In genomic region chr9:72693861-72694260, GRCm38 (mm10) we compare ENCODE assay signal across 14 mouse cellular contexts. TPM values are rescaled to one million over a fixed set of nuclear protein-coding genes. Genes with fewer than 3 reads are reported as not detected.
DNase-seq lines count a peak whose midpoint lies in the region; ATAC-seq and TF ChIP-seq lines count a peak whose summit lies in the region.
"Had no signal": no experiment of that assay in that cellular context is flagged by ENCODE, and none has a peak within 500 bp of the region (broad histone marks: within the 10 kb centered on the region; RNA-seq: fewer than 3 reads in every experiment).

No protein-coding gene starts in this region.

- no peak for TF ChIP-seq EP300 in liver, postnatal 0 days (IDR thresholded peaks at IDR 0.05; ENCODE audit: low read depth)

- ATAC-seq in heart, embryonic 15.5 days (replicated peaks; ENCODE audit: insufficient number of reproducible peaks, insufficient read depth, low FRiP score, low read depth), result no peak
- ATAC-seq in heart, embryonic 12.5 days (ENCODE audit: insufficient number of reproducible peaks, low FRiP score), result no peak
- ATAC-seq in liver, postnatal 0 days, result no peak
- ATAC-seq in liver, embryonic 11.5 days (replicated peaks; ENCODE audit: low FRiP score), result no peak
- no peak for ATAC-seq in forebrain, embryonic 15.5 days (replicated peaks)
- no peak for ATAC-seq in neural tube, embryonic 13.5 days (ENCODE audit: low read depth)
- ATAC-seq: Patski had no signal

- DNase-seq in liver, postnatal 0 days, result peak; percentile 10
- DNase-seq in liver, embryonic 11.5 days (ENCODE audit: low spot score), result no peak
- DNase-seq in thymus, adult 2 months, result no peak
- DNase-seq: adrenal gland, adult 8-10 months; cerebellum, adult 11-12 months; kidney, adult 11 months; lung, postnatal 36 days had no signal

- TF ChIP-seq POLR2A in thymus, adult 2 months (IDR thresholded peaks at IDR 0.05; ENCODE audit: control insufficient read depth, extremely low read depth, insufficient read depth, low read length, poor library complexity), result no peak

- H3K9me3 ChIP-seq in heart, embryonic 15.5 days (replicated peaks), result no peaks in the 10 kb centered on the region
- no peaks in the 10 kb centered on the region for H3K9me3 ChIP-seq in heart, embryonic 12.5 days (replicated peaks)
- H3K9me3 ChIP-seq in liver, postnatal 0 days (ENCODE audit: low read length), result no peaks in the 10 kb centered on the region
- H3K9me3 ChIP-seq in liver, embryonic 11.5 days (ENCODE audit: control insufficient read depth, low read length), result no peaks in the 10 kb centered on the region
- no peaks in the 10 kb centered on the region for H3K9me3 ChIP-seq in forebrain, embryonic 15.5 days
- H3K9me3 ChIP-seq in neural tube, embryonic 13.5 days, result no peaks in the 10 kb centered on the region

- H3K4me3 ChIP-seq in heart, embryonic 15.5 days, result no peak overlapping the region
- H3K4me3 ChIP-seq in heart, embryonic 12.5 days, result no peak overlapping the region
- no peak overlapping the region for H3K4me3 ChIP-seq in liver, postnatal 0 days (ENCODE audit: low read depth, low read length)
- no peak overlapping the region for H3K4me3 ChIP-seq in liver, embryonic 11.5 days (ENCODE audit: low read depth, low read length)
- H3K4me3 ChIP-seq in forebrain, embryonic 15.5 days, result no peak overlapping the region
- H3K4me3 ChIP-seq in neural tube, embryonic 13.5 days, result no peak overlapping the region
- H3K4me3 ChIP-seq in thymus, adult 2 months (ENCODE audit: control insufficient read depth, insufficient read depth, low read length), result no peak overlapping the region

- no peaks in the 10 kb centered on the region for H3K27me3 ChIP-seq in heart, embryonic 15.5 days
- H3K27me3 ChIP-seq in heart, embryonic 12.5 days (replicated peaks), result no peaks in the 10 kb centered on the region
- no peaks in the 10 kb centered on the region for H3K27me3 ChIP-seq in liver, postnatal 0 days (ENCODE audit: insufficient read depth, low read length)
- H3K27me3 ChIP-seq in liver, embryonic 11.5 days (replicated peaks; ENCODE audit: control insufficient read depth, insufficient read depth, low read length), result no peaks in the 10 kb centered on the region
- no peaks in the 10 kb centered on the region for H3K27me3 ChIP-seq in forebrain, embryonic 15.5 days
- H3K27me3 ChIP-seq in neural tube, embryonic 13.5 days, result no peaks in the 10 kb centered on the region
- no peaks in the 10 kb centered on the region for H3K27me3 ChIP-seq in thymus, adult 2 months (ENCODE audit: control insufficient read depth, insufficient read depth, low read length)
- H3K27me3 ChIP-seq: CH12.LX, Patski had no signal

- H3K9ac ChIP-seq in heart, embryonic 15.5 days, result no peak overlapping the region
- H3K9ac ChIP-seq in heart, embryonic 12.5 days, result no peak overlapping the region
- H3K9ac ChIP-seq in liver, postnatal 0 days (replicated peaks), result no peak overlapping the region
- no peak overlapping the region for H3K9ac ChIP-seq in liver, embryonic 11.5 days (ENCODE audit: low read depth, low read length)
- no peak overlapping the region for H3K9ac ChIP-seq in forebrain, embryonic 15.5 days (replicated peaks)
- 0 out of 2 replicates have a peak overlapping the region, but pooled peaks have one; percentile 26 for H3K9ac ChIP-seq in neural tube, embryonic 13.5 days
- H3K9ac ChIP-seq: liver, embryonic 14.5 days had no signal

- 67% methylated on average over 14 of the region's 14 CpGs for WGBS in heart, embryonic 15.5 days
- 79% methylated on average over 14 of the region's 14 CpGs for WGBS in heart, embryonic 12.5 days
- WGBS in liver, postnatal 0 days (ENCODE audit: insufficient replicate concordance), result 89% methylated on average over 14 of the region's 14 CpGs
- 91% methylated on average over 14 of the region's 14 CpGs for WGBS in liver, embryonic 11.5 days
- 92% methylated on average over 14 of the region's 14 CpGs for WGBS in forebrain, embryonic 15.5 days
- WGBS in neural tube, embryonic 13.5 days, result 88% methylated on average over 14 of the region's 14 CpGs
- WGBS in thymus, adult 2 months, result 97% methylated on average over 14 of the region's 14 CpGs

- peaks cover 62% of the 10 kb centered on the region for H3K36me3 ChIP-seq in heart, embryonic 15.5 days
- H3K36me3 ChIP-seq in heart, embryonic 12.5 days, result peaks cover 75% of the 10 kb centered on the region
- peaks cover 60% of the 10 kb centered on the region for H3K36me3 ChIP-seq in liver, postnatal 0 days (replicated peaks; ENCODE audit: insufficient read depth, low read length)
- peaks cover 49% of the 10 kb centered on the region for H3K36me3 ChIP-seq in liver, embryonic 11.5 days (ENCODE audit: control insufficient read depth, insufficient read depth, low read length)
- H3K36me3 ChIP-seq in forebrain, embryonic 15.5 days, result peaks cover 58% of the 10 kb centered on the region
- H3K36me3 ChIP-seq in neural tube, embryonic 13.5 days, result peaks cover 65% of the 10 kb centered on the region
- H3K36me3 ChIP-seq in thymus, adult 2 months (ENCODE audit: control insufficient read depth, insufficient read depth, low read length), result peaks cover 16% of the 10 kb centered on the region

- peaks cover 63% of the 10 kb centered on the region for H3K4me1 ChIP-seq in heart, embryonic 15.5 days (replicated peaks)
- H3K4me1 ChIP-seq in heart, embryonic 12.5 days (replicated peaks), result peaks cover 54% of the 10 kb centered on the region
- peaks cover 11% of the 10 kb centered on the region; the same call in 1 of the 2 replicates for H3K4me1 ChIP-seq in liver, postnatal 0 days (ENCODE audit: insufficient read depth)
- H3K4me1 ChIP-seq in liver, embryonic 11.5 days (replicated peaks; ENCODE audit: control insufficient read depth, insufficient read depth, low read length), result peaks cover 18% of the 10 kb centered on the region
- H3K4me1 ChIP-seq in forebrain, embryonic 15.5 days, result peaks cover 51% of the 10 kb centered on the region
- H3K4me1 ChIP-seq in neural tube, embryonic 13.5 days (replicated peaks), result peaks cover 67% of the 10 kb centered on the region
- no peaks in the 10 kb centered on the region for H3K4me1 ChIP-seq in thymus, adult 2 months (replicated peaks; ENCODE audit: control insufficient read depth, insufficient read depth, low read length)

- no peak for TF ChIP-seq CTCF in liver, postnatal 0 days (IDR thresholded peaks at IDR 0.05; ENCODE audit: low read depth)
- TF ChIP-seq CTCF in thymus, adult 2 months (IDR thresholded peaks at IDR 0.05; ENCODE audit: borderline replicate concordance, control insufficient read depth, extremely low read depth, insufficient read depth, low read length, poor library complexity), result no peak

- H3K27ac ChIP-seq in heart, embryonic 15.5 days, result peak overlapping the region; percentile 29; the same call in 1 of the 2 replicates
- H3K27ac ChIP-seq in heart, embryonic 12.5 days (ENCODE audit: poor library complexity, severe bottlenecking), result no peak overlapping the region
- H3K27ac ChIP-seq in liver, postnatal 0 days (ENCODE audit: low read depth), result no peak overlapping the region
- H3K27ac ChIP-seq in liver, embryonic 11.5 days (ENCODE audit: low read depth, low read length), result no peak overlapping the region
- H3K27ac ChIP-seq in forebrain, embryonic 15.5 days (replicated peaks), result peak overlapping the region; percentile 44; the same call in 1 of the 2 replicates
- H3K27ac ChIP-seq in neural tube, embryonic 13.5 days (replicated peaks), result peak overlapping the region; percentile 69
- no peak overlapping the region for H3K27ac ChIP-seq in thymus, adult 2 months (ENCODE audit: control insufficient read depth, insufficient read depth, low read length)
- H3K27ac ChIP-seq: liver, embryonic 14.5 days had no signal

- no peak overlapping the region for H3K4me2 ChIP-seq in heart, embryonic 15.5 days
- no peak overlapping the region for H3K4me2 ChIP-seq in heart, embryonic 12.5 days
- no peak overlapping the region for H3K4me2 ChIP-seq in liver, postnatal 0 days (ENCODE audit: low read depth, low read length)
- H3K4me2 ChIP-seq in liver, embryonic 11.5 days, result no peak overlapping the region
- no peak overlapping the region for H3K4me2 ChIP-seq in forebrain, embryonic 15.5 days (replicated peaks)
- H3K4me2 ChIP-seq in neural tube, embryonic 13.5 days, result no peak overlapping the region

RNA-seq across cellular contexts. Expression of gene Nedd4, which starts 31.7 kb away (rescaled TPM):
- polyA plus RNA-seq in heart, embryonic 15.5 days (2015; fragmentation: Nextera tagmentation; extraction: Ambion mirVana), result 450 and 481 TPM in 2 replicates
- 624 and 643 TPM in 2 replicates for polyA plus RNA-seq in heart, embryonic 12.5 days (2016; fragmentation: Nextera tagmentation; extraction: Ambion mirVana)
- polyA plus RNA-seq in liver, postnatal 0 days (2015; fragmentation: Nextera tagmentation; extraction: Ambion mirVana), result 56.7 and 70.3 TPM in 2 replicates
- 302 and 334 TPM in 2 replicates for polyA plus RNA-seq in liver, embryonic 11.5 days (2014; fragmentation: Nextera tagmentation; extraction: Ambion mirVana)
- 433 and 447 TPM in 2 replicates for polyA plus RNA-seq in forebrain, embryonic 15.5 days (2015; fragmentation: Nextera tagmentation; extraction: Ambion mirVana)
- 475 and 521 TPM in 2 replicates for polyA plus RNA-seq in neural tube, embryonic 13.5 days (2015; fragmentation: Nextera tagmentation; extraction: Ambion mirVana)
- polyA plus RNA-seq in thymus, adult 2 months (2012; rRNA removed), result 71.7 and 80.4 TPM in 2 replicates

Comparison
In these comparisons a context has a peak if more than half of its experiments do, and no peak if none do; other contexts are left out.
1. H3K27ac ChIP-seq: peak in heart, embryonic 15.5 days (single experiment), forebrain, embryonic 15.5 days (single experiment) and neural tube, embryonic 13.5 days (single experiment); none in heart, embryonic 12.5 days (single experiment), liver, postnatal 0 days (single experiment), liver, embryonic 11.5 days (single experiment) and thymus, adult 2 months (single experiment).